Mouse (Mus musculus): ENCODE results near the gene Pmm1.

Gene Pmm1

GRCm38 (mm10) chr15:81956457-81956856 lies 4.3 kb downstream of the Pmm1 start:
- in situ Hi-C loops (cut with MboI, MseI) = no loop called here

GRCm38 (mm10) chr15:81955414-81955813 lies 5.3 kb downstream of the Pmm1 start:
- in situ Hi-C loops (cut with MboI, MseI) = no loop called here

- in situ Hi-C loops (cut with MboI, MseI) = no loop called here
Measured at GRCm38 (mm10) chr15:81954716-81955115, 6.0 kb downstream of the Pmm1 start.

GRCm38 (mm10) chr15:81954151-81954583 lies 6.6 kb downstream of the Pmm1 start:
- in situ Hi-C loops (cut with MboI, MseI) = no loop called here

GRCm38 (mm10) chr15:81952310-81952709 lies 8.4 kb downstream of the Pmm1 start:
- in situ Hi-C loops (cut with MboI, MseI) = no loop called here

- in situ Hi-C loops (cut with MboI, MseI) = no loop called here
Measured at GRCm38 (mm10) chr15:81951159-81951558, 9.6 kb downstream of the Pmm1 start.

- in situ Hi-C loops (cut with MboI, MseI) = no loop called here
Measured at GRCm38 (mm10) chr15:81950716-81951115, 10.0 kb downstream of the Pmm1 start.

- in situ Hi-C loops (cut with MboI, MseI) = no loop called here
Measured at GRCm38 (mm10) chr15:81949476-81950131, 11.1 kb downstream of the Pmm1 start.

- in situ Hi-C loops (cut with MboI, MseI) = no loop called here
Measured at GRCm38 (mm10) chr15:81949076-81949475, 11.7 kb downstream of the Pmm1 start.

GRCm38 (mm10) chr15:81943176-81943749 lies 17.5 kb downstream of the Pmm1 start:
- in situ Hi-C loops (cut with MboI, MseI) = no loop called here

GRCm38 (mm10) chr15:81941010-81941409 lies 19.7 kb downstream of the Pmm1 start:
- in situ Hi-C loops (cut with MboI, MseI) = no loop called here

- in situ Hi-C loops (cut with MboI, MseI) = no loop called here
Measured at GRCm38 (mm10) chr15:81940219-81940618, 20.5 kb downstream of the Pmm1 start.

GRCm38 (mm10) chr15:81939774-81940173 lies 21.0 kb downstream of the Pmm1 start:
- in situ Hi-C loops (cut with MboI, MseI) = no loop called here

GRCm38 (mm10) chr15:81939157-81939715 lies 21.5 kb downstream of the Pmm1 start:
- in situ Hi-C loops (cut with MboI, MseI) = no loop called here

GRCm38 (mm10) chr15:81938246-81938645 lies 22.5 kb downstream of the Pmm1 start:
- in situ Hi-C loops (cut with MboI, MseI) = no loop called here

- in situ Hi-C loops (cut with MboI, MseI) = no loop called here
Measured at GRCm38 (mm10) chr15:81937098-81937972, 23.4 kb downstream of the Pmm1 start.

- in situ Hi-C loops (cut with MboI, MseI) = no loop called here
Measured at GRCm38 (mm10) chr15:81936679-81937078, 24.1 kb downstream of the Pmm1 start, which contains the start of gene Csdc2. Csdc2 (plus strand) TSS chr15:81936759.

- in situ Hi-C loops (cut with MboI, MseI) = no loop called here
Measured at GRCm38 (mm10) chr15:81935869-81936637, 24.7 kb downstream of the Pmm1 start.

GRCm38 (mm10) chr15:81933986-81934385 lies 26.7 kb downstream of the Pmm1 start:
- in situ Hi-C loops (cut with MboI, MseI) = no loop called here

- in situ Hi-C loops (cut with MboI, MseI) = no loop called here
Measured at GRCm38 (mm10) chr15:81932951-81933470, 27.7 kb downstream of the Pmm1 start.

- in situ Hi-C loops (cut with MboI, MseI) = loop anchor here (10.0 kb wide), 1 partner anchor 1783 kb away; no protein-coding TSS in a partner anchor
Measured at GRCm38 (mm10) chr15:81928277-81928676, 32.5 kb downstream of the Pmm1 start.
